Mouse (Mus musculus) midbrain, embryonic 11.5 days (tissue): Measurements from ENCODE around the gene Lhfpl2. TPM values are rescaled to one million over a fixed set of nuclear protein-coding genes. Genes with fewer than 3 reads are reported as not detected.
A peak's percentile ranks its signal among the peaks of the same experiment; 100 is the strongest.
"Not testable (repeated sequence)": the region's sequence is repeated elsewhere in the genome, so short reads cannot be mapped to it uniquely, and the experiment has no call there.

Source experiments
- ATAC-seq: fragments of 200-750 bp; cut with Nextera tagmentation; 2 replicates; pipeline ENCODE4 v1.8.0; 2017; ENCODE audit warnings: moderate TSS enrichment, moderate library complexity; ENCODE audit not compliant: low FRiP score
- DNase-seq: peaks from one replicate; pipeline ENCODE4 v3.0.0; 2015; ENCODE audit warnings: low spot score; ENCODE audit errors: missing footprints
- H3K27ac ChIP-seq: fragments of 300-500 bp; sonication (generic); 2 replicates; pipeline ENCODE4 v1.5.1; 2014; ENCODE audit warnings: low read depth, low read length
- H3K27me3 ChIP-seq: fragments of 300-500 bp; sonication (generic); 2 replicates; pipeline ENCODE4 v1.6.1; 2014; ENCODE audit warnings: mild to moderate bottlenecking, low read length, moderate library complexity, mixed read lengths; ENCODE audit not compliant: control insufficient read depth, insufficient read depth
- H3K36me3 ChIP-seq: fragments of 300-500 bp; sonication (generic); 2 replicates; pipeline ENCODE4 v1.6.1; 2014; ENCODE audit warnings: mild to moderate bottlenecking, low read length, moderate library complexity, mixed read lengths; ENCODE audit not compliant: control insufficient read depth, insufficient read depth
- H3K4me1 ChIP-seq: fragments of 300-500 bp; sonication (generic); 2 replicates; pipeline ENCODE4 v1.6.1; 2014; ENCODE audit warnings: low read length; ENCODE audit not compliant: control insufficient read depth, insufficient read depth
- H3K4me2 ChIP-seq: fragments of 300-500 bp; sonication (generic); 2 replicates; pipeline ENCODE4 v1.6.1; 2014; ENCODE audit warnings: mild to moderate bottlenecking, moderate library complexity
- H3K4me3 ChIP-seq: fragments of 300-500 bp; sonication (generic); 2 replicates; pipeline ENCODE4 v1.5.1; 2014; ENCODE audit warnings: low read depth, low read length
- H3K9ac ChIP-seq: fragments of 300-500 bp; sonication (generic); 2 replicates; pipeline ENCODE4 v1.6.1; 2014; ENCODE audit warnings: low read length
- H3K9me3 ChIP-seq: fragments of 300-500 bp; sonication (generic); 2 replicates; pipeline ENCODE4 v1.6.1; 2016; ENCODE audit warnings: low read length; ENCODE audit not compliant: control insufficient read depth
- WGBS: fragments of 180-500 bp; shearing (Covaris S2); extraction: QIAGEN DNeasy Blood & Tissue Kit; methylation state at CpG from one replicate; pipeline ENCODE4 v1.1.7; 2014; 5-methylcytosine and 5-hydroxymethylcytosine counted together
- polyA plus RNA-seq: library from polyadenylated mRNA; unstranded; fragments of >200 nt; fragmentation: Nextera tagmentation; extraction: Ambion mirVana; gene quantifications from 2 replicates; pipeline ENCODE4 v1.2.1, GENCODE M21; 2014

Lhfpl2 gene
- polyA plus RNA-seq, result 17.0 and 17.3 TPM in 2 replicates

DNA sequence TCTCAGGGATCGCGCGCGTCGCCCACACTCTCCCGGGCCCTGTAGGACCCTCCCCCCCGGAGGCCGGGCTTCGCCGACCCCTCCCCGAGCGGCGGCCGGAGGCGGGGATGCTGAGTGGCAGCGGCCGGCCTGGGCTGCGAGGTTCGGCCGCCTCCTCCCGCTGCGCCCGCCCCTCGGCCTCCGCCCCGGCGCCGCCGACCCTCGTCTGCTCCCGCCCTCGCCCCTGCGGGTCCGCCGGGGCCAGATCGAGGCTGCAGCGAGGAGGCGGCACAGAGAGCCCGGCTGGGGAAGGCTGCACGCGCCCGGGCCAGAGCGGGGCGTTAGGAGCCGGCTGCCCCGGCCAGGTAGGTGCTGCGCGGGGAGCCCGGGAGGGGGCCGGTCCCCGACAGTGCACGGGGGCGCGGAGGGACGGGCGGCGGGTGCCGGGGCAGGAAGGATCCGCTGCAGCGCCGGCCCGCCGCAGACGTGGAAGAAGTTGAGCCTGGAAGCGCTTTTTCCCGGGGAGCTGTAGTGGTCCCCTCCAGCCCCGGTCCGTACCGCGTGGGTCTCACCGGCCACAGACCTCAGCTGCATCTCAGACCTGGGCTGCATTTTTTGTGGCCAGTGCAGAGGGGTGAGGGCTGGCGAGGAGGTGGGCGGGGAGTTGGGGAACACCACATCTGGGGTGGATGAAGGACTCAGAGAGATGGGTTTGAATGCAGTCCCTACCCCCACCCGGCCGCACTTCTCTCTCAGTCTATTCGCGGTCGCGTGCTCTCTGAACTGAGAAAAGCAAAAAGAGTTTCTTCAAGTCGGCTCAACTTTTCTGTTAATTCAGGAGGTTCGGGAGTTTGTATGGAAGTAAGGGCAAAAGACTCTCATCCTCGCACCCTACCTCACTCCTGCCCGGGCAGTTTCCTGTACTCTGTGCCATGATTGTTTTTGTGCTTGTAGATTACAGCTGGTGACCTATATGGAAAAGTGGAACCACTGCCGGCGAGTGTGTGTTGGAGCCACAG, at the start of gene Lhfpl2:
Gene Lhfpl2, plus strand, starts transcription at position 234 of the 998 bp plus-strand sequence.
- ATAC-seq (peak; percentile 86), DNase-seq (peak; percentile 96)
- Histone ChIP-seq H3K27me3 (peaks cover 17% of the 10 kb centered on the region; the same call in 1 of the 2 replicates), H3K27ac (peak within 1 kb of the TSS; percentile 44), H3K9me3 (no peaks in the 10 kb centered on the region), H3K9ac (peak within 1 kb of the TSS; percentile 86), H3K4me2 (peak within 1 kb of the TSS; percentile 99), H3K4me1 (peaks cover 7% of the 10 kb centered on the region), H3K4me3 (peak within 1 kb of the TSS; percentile 71), H3K36me3 (no peaks in the 10 kb centered on the region)
- WGBS, result under 1% methylated on average over 83 of the region's 85 CpGs

DNA sequence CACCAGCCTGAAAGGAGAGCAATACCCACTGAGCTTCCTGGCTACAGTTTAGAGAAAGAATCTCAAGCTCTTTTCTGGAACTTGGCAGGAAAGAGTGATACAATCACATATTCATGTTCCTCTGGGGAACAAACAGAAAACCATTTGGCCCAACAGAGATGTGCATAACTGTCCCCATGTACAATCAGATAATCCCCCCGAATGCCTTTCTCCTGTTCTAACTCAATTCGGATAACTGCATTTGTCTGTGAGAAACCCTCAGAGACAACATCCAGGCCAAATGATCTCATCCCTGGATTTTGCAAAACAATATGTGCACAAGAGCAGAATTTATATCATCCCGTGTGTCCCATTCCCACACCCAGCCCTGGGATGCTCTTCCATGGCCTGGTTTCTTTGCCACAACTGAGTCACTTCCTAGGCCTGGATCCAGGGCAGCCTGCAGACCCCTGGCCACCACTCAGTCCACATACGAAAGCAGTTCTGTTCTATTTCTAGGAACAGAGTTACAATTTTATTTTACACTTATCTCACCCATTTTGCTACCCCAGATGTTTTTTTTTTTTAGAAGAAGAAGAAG, 45.5 kb upstream of the Lhfpl2 start:
- H3K27ac ChIP-seq, result no peak overlapping the region
- no peak overlapping the region for H3K4me2 ChIP-seq
- H3K9me3 ChIP-seq, result no peaks in the 10 kb centered on the region
- WGBS, result 90% methylated on average over 4 of the region's 4 CpGs
- no peaks in the 10 kb centered on the region for H3K36me3 ChIP-seq
- no peak overlapping the region for H3K9ac ChIP-seq
- DNase-seq (no peak), ATAC-seq (no peak)
- H3K27me3 ChIP-seq, result no peaks in the 10 kb centered on the region
- no peaks in the 10 kb centered on the region for H3K4me1 ChIP-seq
- no peak overlapping the region for H3K4me3 ChIP-seq

GRCm38 (mm10) chr13:94013986-94014385, 43.6 kb upstream of the Lhfpl2 start:
- WGBS, result 92% methylated on average over 10 of the region's 10 CpGs
- H3K4me1 ChIP-seq, result no peaks in the 10 kb centered on the region
- no peaks in the 10 kb centered on the region for H3K36me3 ChIP-seq
- no peak overlapping the region for H3K9ac ChIP-seq
- no peaks in the 10 kb centered on the region for H3K9me3 ChIP-seq
- H3K27me3 ChIP-seq, result no peaks in the 10 kb centered on the region
- H3K27ac ChIP-seq, result no peak overlapping the region
- ATAC-seq (no peak), DNase-seq (no peak)
- H3K4me3 ChIP-seq, result no peak overlapping the region
- H3K4me2 ChIP-seq, result no peak overlapping the region

- not testable (repeated sequence) for H3K27me3 ChIP-seq, H3K9ac ChIP-seq, H3K4me3 ChIP-seq, H3K36me3 ChIP-seq, H3K4me1 ChIP-seq, ATAC-seq, H3K9me3 ChIP-seq, H3K27ac ChIP-seq, H3K4me2 ChIP-seq, DNase-seq
- WGBS, result 80% methylated on average over 9 of the region's 13 CpGs
Observed at GRCm38 (mm10) chr13:94024575-94024974, 33.0 kb upstream of the Lhfpl2 start.

- no peaks in the 10 kb centered on the region for H3K36me3 ChIP-seq
- 82% methylated on average over 10 of the region's 10 CpGs for WGBS
Observed at GRCm38 (mm10) chr13:94029147-94029546, 28.4 kb upstream of the Lhfpl2 start.

DNA sequence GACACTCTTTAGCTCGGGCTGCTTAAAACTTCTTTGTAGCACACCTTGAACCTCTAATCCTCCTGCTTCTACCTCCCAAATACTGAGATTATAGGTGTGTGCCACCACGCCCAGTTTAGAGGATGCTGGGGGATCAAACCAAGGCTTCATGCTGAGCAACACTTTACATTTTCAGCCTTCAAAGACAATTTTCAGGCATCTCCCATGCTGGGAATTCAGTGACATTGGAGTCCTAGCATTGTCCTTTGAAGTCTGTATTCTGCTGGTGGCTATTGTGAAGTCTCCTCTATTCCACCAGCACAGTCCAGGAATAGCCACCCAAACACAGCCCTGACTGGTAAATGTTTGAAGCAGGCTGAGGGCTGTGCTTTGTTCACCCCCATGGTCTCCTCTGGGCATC, 27.0 kb upstream of the Lhfpl2 start:
- 78% methylated on average over 2 of the region's 2 CpGs for WGBS
- no peaks in the 10 kb centered on the region for H3K27me3 ChIP-seq
- DNase-seq, result no peak

More at GRCm38 (mm10) chr13:94029147-94029546, 28.4 kb upstream of the Lhfpl2 start:
- Histone ChIP-seq H3K4me2 (no peak overlapping the region), H3K27me3 (no peaks in the 10 kb centered on the region), H3K4me1 (0 out of 2 replicates have a peak, but pooled peaks cover 2% of the 10 kb centered on the region), H3K9me3 (no peaks in the 10 kb centered on the region), H3K27ac (no peak overlapping the region), H3K4me3 (no peak overlapping the region), H3K9ac (no peak overlapping the region)
- no peak for ATAC-seq
- no peak for DNase-seq

GRCm38 (mm10) chr13:94037313-94038051, 20.1 kb upstream of the Lhfpl2 start:
- no peaks in the 10 kb centered on the region for H3K4me1 ChIP-seq
- WGBS, result 57% methylated on average over 6 of the region's 6 CpGs
- no peak for DNase-seq
- no peaks in the 10 kb centered on the region for H3K36me3 ChIP-seq
- no peaks in the 10 kb centered on the region for H3K9me3 ChIP-seq
- H3K4me2 ChIP-seq, result no peak overlapping the region
- H3K27ac ChIP-seq, result no peak overlapping the region
- no peaks in the 10 kb centered on the region for H3K27me3 ChIP-seq
- no peak overlapping the region for H3K4me3 ChIP-seq
- ATAC-seq, result no peak
- H3K9ac ChIP-seq, result no peak overlapping the region

More for the DNA sequence above, 27.0 kb upstream of the Lhfpl2 start:
- H3K36me3 ChIP-seq, result no peaks in the 10 kb centered on the region
- H3K4me3 ChIP-seq, result no peak overlapping the region
- no peaks in the 10 kb centered on the region for H3K9me3 ChIP-seq
- no peak overlapping the region for H3K27ac ChIP-seq
- no peak for ATAC-seq
- H3K9ac ChIP-seq, result no peak overlapping the region
- no peak overlapping the region for H3K4me2 ChIP-seq
- 0 out of 2 replicates have a peak, but pooled peaks cover 2% of the 10 kb centered on the region for H3K4me1 ChIP-seq

- WGBS, result 54% methylated on average over 2 of the region's 2 CpGs
- Histone ChIP-seq H3K27ac (no peak overlapping the region), H3K4me1 (no peaks in the 10 kb centered on the region), H3K36me3 (no peaks in the 10 kb centered on the region), H3K9me3 (no peaks in the 10 kb centered on the region), H3K27me3 (no peaks in the 10 kb centered on the region), H3K4me2 (no peak overlapping the region), H3K4me3 (no peak overlapping the region), H3K9ac (no peak overlapping the region)
- ATAC-seq, result no peak
- no peak for DNase-seq
Observed at GRCm38 (mm10) chr13:94038052-94038340, 19.6 kb upstream of the Lhfpl2 start.
